Mouse (Mus musculus) lung, adult 2 months (tissue): ENCODE measurements around the gene Plekhm2. TPM values are rescaled to one million over a fixed set of nuclear protein-coding genes. Genes with fewer than 3 reads are reported as not detected.

ENCODE experiments used
- DNase-seq: peaks from one replicate; pipeline ENCODE4 v3.0.0; 2022
- H3K4me1 ChIP-seq: fragments of 200-500 bp; 2 replicates; pipeline ENCODE4 v1.6.1; 2011; ENCODE audit warnings: low read length; ENCODE audit not compliant: control insufficient read depth, insufficient read depth
- H3K4me3 ChIP-seq: fragments of 200-500 bp; replicated peaks from 2 replicates; pipeline ENCODE3; 2011; ENCODE audit warnings: low read depth, mild to moderate bottlenecking, control low read depth, low read length; ENCODE audit errors: extremely low read depth
- CTCF ChIP-seq: fragments of 200-500 bp; IDR thresholded peaks from 2 replicates; pipeline ENCODE4 v1.5.1; 2011; ENCODE audit warnings: mild to moderate bottlenecking, low read length, control low read depth; ENCODE audit not compliant: insufficient read depth
- POLR2A ChIP-seq: fragments of 200-500 bp; IDR thresholded peaks from 2 replicates; pipeline ENCODE4 v1.6.1; 2011; ENCODE audit warnings: low read depth, mild to moderate bottlenecking, control low read depth, low read length, borderline replicate concordance; ENCODE audit errors: extremely low read depth
- WGBS: fragments of 180-500 bp; shearing (Covaris S2); methylation state at CpG from one replicate; pipeline ENCODE4 v1.1.7; 2018; 5-methylcytosine and 5-hydroxymethylcytosine counted together
- polyA plus RNA-seq: library from polyadenylated mRNA; depleted of rRNA; stranded (reverse); fragments of >200 nt; gene quantifications from 2 replicates; pipeline ENCODE4 v1.2.3, GENCODE M21; 2012

Gene Plekhm2
- polyA plus RNA-seq, 1 experiment, result 52.3 TPM

GRCm38 (mm10) chr4:141651944-141652343 lies 12.8 kb downstream of the Plekhm2 start:
- 80% methylated on average over 10 of the region's 10 CpGs for WGBS
- DNase-seq, result no peak

GRCm38 (mm10) chr4:141651286-141651685 lies 13.4 kb downstream of the Plekhm2 start:
- DNase-seq, result no peak
- Histone ChIP-seq H3K4me3 (no peak overlapping the region), H3K4me1 (no peaks in the 10 kb centered on the region; the same call in 1 of the 2 replicates)
- no peak for TF ChIP-seq CTCF
- 79% methylated on average over 6 of the region's 6 CpGs for WGBS

More at GRCm38 (mm10) chr4:141651944-141652343, 12.8 kb downstream of the Plekhm2 start:
- H3K4me1 ChIP-seq, result no peaks in the 10 kb centered on the region; the same call in 1 of the 2 replicates
- no peak for TF ChIP-seq POLR2A
- no peak for TF ChIP-seq CTCF
- H3K4me3 ChIP-seq, result no peak overlapping the region

GRCm38 (mm10) chr4:141649244-141649643 lies 15.5 kb downstream of the Plekhm2 start:
- 58% methylated on average over 6 of the region's 6 CpGs for WGBS
- no peak overlapping the region for H3K4me3 ChIP-seq
- DNase-seq, result no peak
- H3K4me1 ChIP-seq, result no peaks in the 10 kb centered on the region
- TF ChIP-seq CTCF (no peak), POLR2A (no peak)

- WGBS, result 86% methylated on average over 5 of the region's 5 CpGs
Observed at GRCm38 (mm10) chr4:141648262-141648661, 16.4 kb downstream of the Plekhm2 start.

GRCm38 (mm10) chr4:141647187-141647586 lies 17.5 kb downstream of the Plekhm2 start:
- no peak for TF ChIP-seq CTCF
- no peak for TF ChIP-seq POLR2A
- WGBS, result 83% methylated on average over 3 of the region's 3 CpGs
- DNase-seq, result no peak
- peaks cover 5% of the 10 kb centered on the region; the same call in 1 of the 2 replicates for H3K4me1 ChIP-seq
- no peak overlapping the region for H3K4me3 ChIP-seq

More at GRCm38 (mm10) chr4:141648262-141648661, 16.4 kb downstream of the Plekhm2 start:
- Histone ChIP-seq H3K4me1 (peaks cover 5% of the 10 kb centered on the region; the same call in 1 of the 2 replicates), H3K4me3 (no peak overlapping the region)
- TF ChIP-seq CTCF, result no peak
- TF ChIP-seq POLR2A, result no peak
- DNase-seq, result no peak

- no peak for DNase-seq
- TF ChIP-seq CTCF (no peak), POLR2A (no peak)
- H3K4me1 ChIP-seq, result peaks cover 5% of the 10 kb centered on the region; the same call in 1 of the 2 replicates
- no peak overlapping the region for H3K4me3 ChIP-seq
- WGBS, result 88% methylated on average over 8 of the region's 8 CpGs
Observed at GRCm38 (mm10) chr4:141645988-141646387, 18.7 kb downstream of the Plekhm2 start.

GRCm38 (mm10) chr4:141643118-141643855 lies 21.4 kb downstream of the Plekhm2 start:
- H3K4me3 ChIP-seq, result no peak overlapping the region
- TF ChIP-seq POLR2A, result no peak
- TF ChIP-seq CTCF, result no peak
- peak; percentile 27 for DNase-seq
- H3K4me1 ChIP-seq, result peaks cover 5% of the 10 kb centered on the region; the same call in 1 of the 2 replicates
- 18% methylated on average over 7 of the region's 7 CpGs for WGBS

- H3K4me1 ChIP-seq, result peaks cover 5% of the 10 kb centered on the region; the same call in 1 of the 2 replicates
- 84% methylated on average over 25 of the region's 25 CpGs for WGBS
- TF ChIP-seq CTCF (no peak), POLR2A (no peak)
- no peak overlapping the region for H3K4me3 ChIP-seq
- no peak for DNase-seq
Observed at GRCm38 (mm10) chr4:141641961-141642811, 22.5 kb downstream of the Plekhm2 start.

GRCm38 (mm10) chr4:141641353-141641771 lies 23.3 kb downstream of the Plekhm2 start:
- no peak for DNase-seq
- Histone ChIP-seq H3K4me1 (peaks cover 5% of the 10 kb centered on the region; the same call in 1 of the 2 replicates), H3K4me3 (no peak overlapping the region)
- WGBS, result 78% methylated on average over 7 of the region's 7 CpGs
- no peak for TF ChIP-seq POLR2A
- no peak for TF ChIP-seq CTCF
